Mouse (Mus musculus): ENCODE measurements around the gene Uhrf1bp1. TPM values are rescaled to one million over a fixed set of nuclear protein-coding genes. Genes with fewer than 3 reads are reported as not detected.

The Uhrf1bp1 gene
- polyA plus RNA-seq, 2 experiments = 1.8 to 3.1 TPM

- DNase-seq (ENCODE audit: low read depth in 3 of 3, low spot score in 3 of 3) (no peak), ATAC-seq (ENCODE audit: insufficient read depth) (no peak)
- 79% methylated on average over 10 of the region's 10 CpGs for WGBS (ENCODE audit: insufficient replicate concordance)
- no peak overlapping the region for H3K27ac ChIP-seq
- TF ChIP-seq EP300 (IDR thresholded peaks at IDR 0.05; ENCODE audit: low read depth) (no peak), CTCF (IDR thresholded peaks at IDR 0.05; ENCODE audit: low read depth) (no peak)
- no peaks in the 10 kb centered on the region for H3K9me3 ChIP-seq (ENCODE audit: control insufficient read depth, low read length)
- H3K4me3 ChIP-seq (ENCODE audit: insufficient read depth in 1 of 2, low read depth in 2 of 2, low read length in 2 of 2) = no peak overlapping the region
- H3K4me1 ChIP-seq (replicated peaks; ENCODE audit: control insufficient read depth in 2 of 2, insufficient read depth in 2 of 2, low read length in 1 of 2) = no peaks in the 10 kb centered on the region; a peak in 1 of 4 replicates
- H3K9ac ChIP-seq (replicated peaks) = no peak overlapping the region
- no peak overlapping the region for H3K4me2 ChIP-seq (ENCODE audit: low read depth)
- H3K27me3 ChIP-seq (ENCODE audit: control insufficient read depth, insufficient read depth, low read length) = no peaks in the 10 kb centered on the region
- H3K36me3 ChIP-seq (replicated peaks; ENCODE audit: control insufficient read depth, insufficient read depth, low read depth) = no peaks in the 10 kb centered on the region
Measured at GRCm38 (mm10) chr17:27934136-27934910, 78.1 kb downstream of the Uhrf1bp1 start.

GRCm38 (mm10) chr17:27935091-27935490 lies 78.8 kb downstream of the Uhrf1bp1 start:
- Histone ChIP-seq H3K4me2 (ENCODE audit: low read depth) (no peak overlapping the region), H3K4me3 (ENCODE audit: insufficient read depth in 1 of 2, low read depth in 2 of 2, low read length in 2 of 2) (no peak overlapping the region), H3K9me3 (ENCODE audit: control insufficient read depth, low read length) (no peaks in the 10 kb centered on the region), H3K4me1 (replicated peaks; ENCODE audit: control insufficient read depth in 2 of 2, insufficient read depth in 2 of 2, low read length in 1 of 2) (no peaks in the 10 kb centered on the region; a peak in 1 of 4 replicates), H3K9ac (replicated peaks) (no peak overlapping the region), H3K27ac (no peak overlapping the region), H3K36me3 (replicated peaks; ENCODE audit: control insufficient read depth, insufficient read depth, low read depth) (no peaks in the 10 kb centered on the region), H3K27me3 (ENCODE audit: control insufficient read depth, insufficient read depth, low read length) (no peaks in the 10 kb centered on the region)
- ATAC-seq (ENCODE audit: insufficient read depth) = no peak
- TF ChIP-seq EP300 (IDR thresholded peaks at IDR 0.05; ENCODE audit: low read depth) (no peak), CTCF (IDR thresholded peaks at IDR 0.05; ENCODE audit: low read depth) (no peak)
- WGBS (ENCODE audit: insufficient replicate concordance) = 63% methylated on average over 3 of the region's 3 CpGs
- no peak for DNase-seq (ENCODE audit: low read depth in 3 of 3, low spot score in 3 of 3)

GRCm38 (mm10) chr17:27937054-27937615 lies 80.9 kb downstream of the Uhrf1bp1 start:
- no peak for DNase-seq (ENCODE audit: low read depth in 3 of 3, low spot score in 3 of 3)
- H3K27ac ChIP-seq = no peak overlapping the region
- H3K27me3 ChIP-seq (ENCODE audit: control insufficient read depth, insufficient read depth, low read length) = no peaks in the 10 kb centered on the region
- H3K4me2 ChIP-seq (ENCODE audit: low read depth) = no peak overlapping the region
- H3K9me3 ChIP-seq (ENCODE audit: control insufficient read depth, low read length) = no peaks in the 10 kb centered on the region
- TF ChIP-seq CTCF (IDR thresholded peaks at IDR 0.05; ENCODE audit: low read depth) (no peak), EP300 (IDR thresholded peaks at IDR 0.05; ENCODE audit: low read depth) (no peak)
- ATAC-seq (ENCODE audit: insufficient read depth) = no peak
- H3K4me1 ChIP-seq (replicated peaks; ENCODE audit: control insufficient read depth in 2 of 2, insufficient read depth in 2 of 2, low read length in 1 of 2) = peaks cover 0 to 2% of the 10 kb centered on the region in 2 experiments; a peak in 1 of 4 replicates
- no peak overlapping the region for H3K4me3 ChIP-seq (ENCODE audit: insufficient read depth in 1 of 2, low read depth in 2 of 2, low read length in 2 of 2)
- WGBS (ENCODE audit: insufficient replicate concordance) = 75% methylated on average over 4 of the region's 4 CpGs
- no peak overlapping the region for H3K9ac ChIP-seq (replicated peaks)
- H3K36me3 ChIP-seq (replicated peaks; ENCODE audit: control insufficient read depth, insufficient read depth, low read depth) = no peaks in the 10 kb centered on the region

GRCm38 (mm10) chr17:27938121-27938754 lies 82.0 kb downstream of the Uhrf1bp1 start:
- Histone ChIP-seq H3K27me3 (ENCODE audit: control insufficient read depth, insufficient read depth, low read length) (no peaks in the 10 kb centered on the region), H3K27ac (no peak overlapping the region), H3K4me3 (ENCODE audit: insufficient read depth in 1 of 2, low read depth in 2 of 2, low read length in 2 of 2) (no peak overlapping the region), H3K4me2 (ENCODE audit: low read depth) (no peak overlapping the region), H3K9me3 (ENCODE audit: control insufficient read depth, low read length) (no peaks in the 10 kb centered on the region), H3K36me3 (replicated peaks; ENCODE audit: control insufficient read depth, insufficient read depth, low read depth) (no peaks in the 10 kb centered on the region), H3K9ac (replicated peaks) (no peak overlapping the region), H3K4me1 (replicated peaks; ENCODE audit: control insufficient read depth in 2 of 2, insufficient read depth in 2 of 2, low read length in 1 of 2) (peaks cover 0 to 2% of the 10 kb centered on the region in 2 experiments; a peak in 1 of 4 replicates)
- TF ChIP-seq EP300 (IDR thresholded peaks at IDR 0.05; ENCODE audit: low read depth) (no peak), CTCF (IDR thresholded peaks at IDR 0.05; ENCODE audit: low read depth) (no peak)
- ATAC-seq (ENCODE audit: insufficient read depth) = no peak
- no peak for DNase-seq (ENCODE audit: low read depth in 3 of 3, low spot score in 3 of 3)
- WGBS (ENCODE audit: insufficient replicate concordance) = 62% methylated on average over 12 of the region's 12 CpGs

- Histone ChIP-seq H3K4me3 (ENCODE audit: insufficient read depth in 1 of 2, low read depth in 2 of 2, low read length in 2 of 2) (no peak overlapping the region), H3K4me2 (ENCODE audit: low read depth) (no peak overlapping the region), H3K27ac (no peak overlapping the region), H3K9me3 (ENCODE audit: control insufficient read depth, low read length) (no peaks in the 10 kb centered on the region), H3K36me3 (replicated peaks; ENCODE audit: control insufficient read depth, insufficient read depth, low read depth) (no peaks in the 10 kb centered on the region), H3K9ac (replicated peaks) (no peak overlapping the region), H3K27me3 (ENCODE audit: control insufficient read depth, insufficient read depth, low read length) (no peaks in the 10 kb centered on the region), H3K4me1 (replicated peaks; ENCODE audit: control insufficient read depth in 2 of 2, insufficient read depth in 2 of 2, low read length in 1 of 2) (peaks cover 0 to 2% of the 10 kb centered on the region in 2 experiments; a peak in 1 of 4 replicates)
- DNase-seq (ENCODE audit: low read depth in 3 of 3, low spot score in 3 of 3) = no peak
- 75% methylated on average over 5 of the region's 5 CpGs for WGBS (ENCODE audit: insufficient replicate concordance)
- ATAC-seq (ENCODE audit: insufficient read depth) = no peak
- TF ChIP-seq EP300 (IDR thresholded peaks at IDR 0.05; ENCODE audit: low read depth) = no peak
- TF ChIP-seq CTCF (IDR thresholded peaks at IDR 0.05; ENCODE audit: low read depth) = no peak
Measured at GRCm38 (mm10) chr17:27939028-27939427, 82.8 kb downstream of the Uhrf1bp1 start.
